Mouse (Mus musculus) midbrain, postnatal 0 days (tissue): ENCODE results near the gene Arid1a. TPM values are rescaled to one million over a fixed set of nuclear protein-coding genes. Genes with fewer than 3 reads are reported as not detected.

Source experiments
- ATAC-seq: fragments of 200-750 bp; cut with Nextera tagmentation; 2 replicates; pipeline ENCODE4 v1.8.0; 2017; ENCODE audit warnings: moderate number of reproducible peaks, mild to moderate bottlenecking, moderate TSS enrichment, moderate library complexity; ENCODE audit not compliant: low FRiP score
- DNase-seq: peaks from one replicate; pipeline ENCODE4 v3.0.0-alpha.2; 2015; ENCODE audit warnings: low spot score
- H3K27ac ChIP-seq: fragments of 300-500 bp; sonication (generic); 2 replicates; pipeline ENCODE4 v1.5.1; 2014; ENCODE audit warnings: low read depth, mild to moderate bottlenecking, low read length, mixed read lengths
- H3K27me3 ChIP-seq: fragments of 300-500 bp; sonication (generic); 2 replicates; pipeline ENCODE4 v1.6.1; 2014; ENCODE audit warnings: low read length, control low read depth, mixed read lengths; ENCODE audit not compliant: insufficient read depth
- H3K36me3 ChIP-seq: fragments of 300-500 bp; sonication (generic); 2 replicates; pipeline ENCODE4 v1.6.1; 2014; ENCODE audit warnings: low read length, control low read depth, mixed read lengths; ENCODE audit not compliant: insufficient read depth
- H3K4me1 ChIP-seq: fragments of 300-500 bp; sonication (generic); 2 replicates; pipeline ENCODE4 v1.6.1; 2014; ENCODE audit warnings: mild to moderate bottlenecking, control low read depth, antibody characterized with exemption, low read length, mixed read lengths; ENCODE audit not compliant: insufficient read depth
- H3K4me2 ChIP-seq: fragments of 300-500 bp; sonication (generic); 2 replicates; pipeline ENCODE4 v1.6.1; 2014; ENCODE audit warnings: low read depth, mild to moderate bottlenecking, low read length, mixed read lengths; ENCODE audit not compliant: poor library complexity, severe bottlenecking
- H3K4me3 ChIP-seq: fragments of 300-500 bp; sonication (generic); 2 replicates; pipeline ENCODE4 v1.5.1; 2014; ENCODE audit warnings: low read depth, mild to moderate bottlenecking, low read length, moderate library complexity
- H3K9ac ChIP-seq: fragments of 300-500 bp; sonication (generic); replicated peaks from 2 replicates; pipeline ENCODE4 v1.6.1; 2014; ENCODE audit warnings: mild to moderate bottlenecking, low read length, moderate library complexity, mixed read lengths; ENCODE audit not compliant: poor library complexity, severe bottlenecking
- H3K9me3 ChIP-seq: fragments of 300-500 bp; sonication (generic); 2 replicates; pipeline ENCODE4 v1.6.1; 2016; ENCODE audit warnings: low read length, control low read depth
- CTCF ChIP-seq: IDR thresholded peaks from 2 replicates; pipeline ENCODE4 v1.5.1; 2016; ENCODE audit warnings: antibody characterized with exemption, mild to moderate bottlenecking
- WGBS: fragments of 180-500 bp; shearing (Covaris S2); extraction: QIAGEN DNeasy Blood & Tissue Kit; methylation state at CpG from one replicate; pipeline ENCODE4 v1.1.7; 2014; 5-methylcytosine and 5-hydroxymethylcytosine counted together
- polyA plus RNA-seq: library from polyadenylated mRNA; unstranded; fragments of >200 nt; fragmentation: Nextera tagmentation; extraction: Ambion mirVana; gene quantifications from 2 replicates; pipeline ENCODE4 v1.2.1, GENCODE M21; 2015
- total RNA-seq: library from RNA; depleted of rRNA; stranded (reverse); fragments of >200 nt; gene quantifications from 2 replicates; pipeline ENCODE4 v1.2.3, GENCODE M21; 2014

Gene Arid1a
- total and polyA plus RNA-seq, 2 experiments from 2014 or later: 19.5 to 66.2 TPM

DNA sequence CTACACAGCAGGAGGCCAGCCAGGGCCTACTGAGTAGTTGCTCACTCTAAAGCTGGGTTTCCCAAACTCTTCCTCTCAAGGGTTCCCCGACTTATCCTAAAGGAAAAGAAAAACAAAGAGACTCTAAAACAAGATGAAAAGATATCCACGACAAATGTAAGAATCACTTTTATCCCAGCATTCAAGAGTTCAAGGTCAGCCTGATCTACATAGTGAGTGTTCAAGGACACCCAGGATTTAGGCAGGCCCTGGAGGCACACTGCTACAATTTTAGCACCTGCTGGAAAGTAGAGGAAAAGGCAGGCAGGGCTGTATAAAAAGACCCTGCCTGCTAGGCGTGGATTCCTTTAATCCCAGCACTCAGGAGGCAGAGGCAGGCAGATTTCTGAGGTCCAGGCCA is 12.6 kb upstream of the Arid1a start:
- Histone ChIP-seq H3K27ac (no peak overlapping the region), H3K27me3 (no peaks in the 10 kb centered on the region), H3K4me1 (no peaks in the 10 kb centered on the region), H3K36me3 (no peaks in the 10 kb centered on the region), H3K9ac (no peak overlapping the region), H3K9me3 (no peaks in the 10 kb centered on the region), H3K4me2 (no peak overlapping the region), H3K4me3 (no peak overlapping the region)
- DNase-seq: no peak
- 83% methylated on average over 3 of the region's 3 CpGs for WGBS
- TF ChIP-seq CTCF: no peak
- ATAC-seq: no peak

DNA sequence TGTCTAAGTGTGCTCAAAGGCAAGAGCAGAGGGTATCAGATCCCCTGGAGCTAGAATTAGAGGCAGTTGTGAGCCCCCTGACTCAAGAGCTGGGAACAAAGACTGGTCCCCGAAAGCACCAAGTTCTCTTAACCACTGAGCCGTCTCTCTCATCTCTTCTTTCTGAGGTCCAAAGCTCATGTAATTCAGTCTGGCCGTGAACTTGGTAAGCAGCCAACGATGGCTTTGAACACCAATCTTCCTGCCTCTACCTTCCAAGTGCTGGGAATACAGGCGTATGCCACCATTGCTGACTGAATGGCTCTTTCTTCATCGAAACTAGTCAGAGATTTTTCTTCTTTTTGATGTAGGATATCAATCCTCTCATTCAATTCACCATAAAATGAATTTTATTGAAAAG is 6.5 kb upstream of the Arid1a start:
- Histone ChIP-seq H3K27me3 (no peaks in the 10 kb centered on the region), H3K4me2 (no peak overlapping the region), H3K4me3 (no peak overlapping the region), H3K4me1 (no peaks in the 10 kb centered on the region), H3K36me3 (no peaks in the 10 kb centered on the region), H3K9ac (no peak overlapping the region), H3K9me3 (no peaks in the 10 kb centered on the region), H3K27ac (no peak overlapping the region)
- WGBS: 63% methylated on average over 6 of the region's 6 CpGs
- ATAC-seq (no peak), DNase-seq (no peak)
- TF ChIP-seq CTCF: no peak

DNA sequence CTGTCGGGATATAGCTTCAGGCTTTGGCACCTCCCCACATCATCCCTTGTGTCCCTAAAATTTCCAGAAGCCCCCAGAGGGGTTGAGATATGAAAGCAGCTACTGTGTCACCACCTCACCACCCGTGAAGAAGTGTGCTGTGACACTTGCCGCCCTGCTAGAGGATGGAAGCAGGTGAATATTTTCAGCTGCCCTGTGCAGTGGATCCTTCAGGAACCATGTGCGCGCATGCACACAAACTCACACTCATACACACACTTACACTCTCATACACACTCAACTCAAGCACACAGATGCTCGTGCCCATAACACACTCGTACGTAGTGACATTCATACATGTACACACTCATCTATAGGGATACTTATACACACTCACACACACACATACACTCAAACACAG is 3.1 kb upstream of the Arid1a start:
- H3K4me1 ChIP-seq: peaks cover 8% of the 10 kb centered on the region

DNA sequence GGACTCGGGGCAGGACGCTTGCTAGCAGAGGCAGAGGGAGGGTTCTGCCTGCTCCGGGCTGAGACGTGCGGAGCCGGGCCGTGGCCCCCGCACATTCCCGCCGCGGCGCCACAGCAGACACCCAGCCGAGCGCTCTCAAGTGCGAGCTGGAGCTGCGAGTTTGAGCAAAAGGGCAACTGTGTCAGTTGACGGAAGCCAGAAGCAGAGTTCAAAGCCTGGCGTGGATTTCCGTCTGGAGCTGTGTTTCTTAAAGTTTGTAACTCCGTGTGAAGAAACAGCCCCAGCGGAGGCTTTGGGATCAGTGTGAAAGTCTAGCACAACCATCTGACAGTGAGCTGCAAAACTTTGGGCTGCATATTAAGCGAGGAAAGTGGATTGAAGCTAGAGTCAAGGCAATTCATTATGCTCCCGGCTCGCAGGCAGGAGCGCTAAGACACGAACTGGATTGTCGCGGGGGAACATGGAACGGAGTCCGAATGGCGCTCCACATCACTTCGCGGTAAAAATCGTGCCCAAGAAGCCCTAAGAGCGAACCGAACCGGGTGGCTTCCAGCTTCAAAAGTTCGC is 783 bp upstream of the Arid1a start:
- Histone ChIP-seq H3K4me2 (peak overlapping the region; percentile 69), H3K4me1 (peaks cover 8% of the 10 kb centered on the region), H3K36me3 (no peaks in the 10 kb centered on the region), H3K9ac (peak overlapping the region; percentile 60), H3K4me3 (peak overlapping the region; percentile 49), H3K9me3 (no peaks in the 10 kb centered on the region), H3K27ac (peak overlapping the region; percentile 91), H3K27me3 (no peaks in the 10 kb centered on the region)
- DNase-seq (peak; percentile 97), ATAC-seq (peak; percentile 48)
- WGBS: under 1% methylated on average over 38 of the region's 38 CpGs
- TF ChIP-seq CTCF: peak; percentile 30

More for the DNA sequence above, 3.1 kb upstream of the Arid1a start:
- no peak for ATAC-seq
- Histone ChIP-seq H3K9me3 (no peaks in the 10 kb centered on the region), H3K27ac (no peak overlapping the region), H3K27me3 (no peaks in the 10 kb centered on the region), H3K36me3 (no peaks in the 10 kb centered on the region), H3K4me2 (no peak overlapping the region), H3K9ac (no peak overlapping the region), H3K4me3 (no peak overlapping the region)
- DNase-seq: no peak
- no peak for TF ChIP-seq CTCF
- 87% methylated on average over 8 of the region's 8 CpGs for WGBS

DNA sequence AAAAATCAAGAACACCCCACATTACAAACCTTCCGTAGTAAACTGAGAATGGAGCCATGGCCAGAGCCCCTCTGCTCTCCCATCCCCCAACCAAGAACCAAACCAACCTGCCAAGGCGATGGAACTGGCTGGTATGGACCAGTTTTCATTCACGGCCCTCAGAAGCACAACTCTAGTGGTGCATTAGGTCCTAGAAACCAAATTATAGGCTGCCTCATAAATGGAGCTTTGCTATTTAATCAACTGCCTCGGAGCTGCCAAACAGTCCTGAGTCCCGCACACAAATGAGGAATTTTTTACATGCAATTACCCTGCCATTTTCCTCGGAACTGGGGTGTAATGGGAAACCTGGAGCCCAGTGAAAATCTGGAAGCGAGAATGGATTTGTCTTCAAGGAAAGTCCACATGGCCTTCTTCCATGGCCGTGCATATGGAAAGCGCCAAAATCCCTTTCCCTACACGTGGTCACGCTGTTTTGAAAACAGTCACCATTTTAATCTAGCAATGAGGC is 653 bp downstream of the Arid1a start:
- Histone ChIP-seq H3K4me2 (peak overlapping the region; percentile 69), H3K9me3 (no peaks in the 10 kb centered on the region), H3K36me3 (no peaks in the 10 kb centered on the region), H3K4me3 (peak overlapping the region; percentile 49), H3K27me3 (no peaks in the 10 kb centered on the region), H3K27ac (peak overlapping the region; percentile 91; the same call in 1 of the 2 replicates), H3K9ac (0 out of 2 replicates have a peak overlapping the region, but pooled peaks have one; percentile 5), H3K4me1 (peaks cover 8% of the 10 kb centered on the region)
- ATAC-seq (no peak), DNase-seq (peak; percentile 44)
- 2% methylated on average over 11 of the region's 11 CpGs for WGBS
- TF ChIP-seq CTCF: no peak

DNA sequence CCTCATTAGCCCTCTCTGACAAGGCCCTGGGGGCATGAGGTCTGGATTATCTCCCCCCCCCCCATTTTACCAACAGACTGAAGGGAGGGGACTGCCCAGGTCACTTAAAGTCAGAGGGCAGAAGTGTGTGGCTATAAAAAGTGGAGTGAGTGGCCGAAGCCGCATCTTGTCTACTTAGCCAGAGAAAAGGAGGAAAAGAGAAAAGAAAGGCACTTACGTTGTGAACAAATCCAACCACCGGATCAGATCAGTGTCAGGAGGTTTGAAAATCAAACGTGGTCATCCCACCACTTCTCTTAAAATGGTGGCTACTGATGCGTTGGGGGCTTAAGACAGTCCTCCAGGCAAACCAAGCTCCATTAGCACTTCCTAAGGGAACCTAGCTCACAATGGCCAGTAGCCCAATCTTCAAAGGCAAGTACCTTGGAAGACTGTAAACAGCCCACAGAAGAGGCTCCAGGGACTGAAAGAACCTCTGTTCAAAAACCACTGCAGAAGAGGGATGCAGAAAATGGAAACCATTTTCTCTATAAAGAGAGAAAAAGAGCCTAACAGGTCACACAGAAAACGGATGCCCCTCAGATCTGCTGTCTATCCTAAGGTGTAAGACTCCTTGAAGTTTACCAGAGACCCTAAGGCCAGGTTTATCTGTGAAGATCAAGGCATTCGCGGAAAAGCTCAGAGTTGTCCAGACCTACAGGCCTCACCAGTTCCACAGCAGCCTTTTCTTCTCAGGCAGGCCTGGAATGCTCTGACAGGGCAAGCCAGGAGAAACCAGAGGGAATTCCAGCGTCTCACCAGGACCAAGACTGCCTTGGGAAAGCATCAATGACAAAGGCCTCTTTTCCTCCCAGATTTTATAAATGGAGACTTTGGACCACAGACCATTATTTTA is 1.5 kb downstream of the Arid1a start:
- H3K27me3 ChIP-seq: no peaks in the 10 kb centered on the region
- WGBS: 13% methylated on average over 10 of the region's 10 CpGs
- ATAC-seq: no peak

More for the DNA sequence above, 1.5 kb downstream of the Arid1a start:
- no peak for DNase-seq
- peak overlapping the region; percentile 100 for H3K4me3 ChIP-seq
- peak overlapping the region; percentile 98; the same call in 1 of the 2 replicates for H3K27ac ChIP-seq
- H3K4me1 ChIP-seq: peaks cover 12% of the 10 kb centered on the region
- H3K4me2 ChIP-seq: peak overlapping the region; percentile 92
- no peaks in the 10 kb centered on the region for H3K36me3 ChIP-seq
- TF ChIP-seq CTCF: no peak
- no peaks in the 10 kb centered on the region for H3K9me3 ChIP-seq
- H3K9ac ChIP-seq: peak overlapping the region; percentile 64
